Mouse (Mus musculus): ENCODE results near the gene Tdrd9.
A peak's percentile ranks its signal among the peaks of the same experiment; 100 is the strongest.
"Not testable (repeated sequence)": the region's sequence is repeated elsewhere in the genome, so short reads cannot be mapped to it uniquely, and the experiment has no call there.

Tdrd9 gene

GRCm38 (mm10) chr12:112027408-112027807 is 56.0 kb downstream of the Tdrd9 start:
- peak; percentile 11 for DNase-seq (ENCODE audit: low read depth)

GRCm38 (mm10) chr12:112033409-112033975 is 62.1 kb downstream of the Tdrd9 start:
- DNase-seq (ENCODE audit: low read depth): no peak

GRCm38 (mm10) chr12:112035341-112036100 is 64.2 kb downstream of the Tdrd9 start:
- DNase-seq (ENCODE audit: low read depth): not testable (repeated sequence)

DNA sequence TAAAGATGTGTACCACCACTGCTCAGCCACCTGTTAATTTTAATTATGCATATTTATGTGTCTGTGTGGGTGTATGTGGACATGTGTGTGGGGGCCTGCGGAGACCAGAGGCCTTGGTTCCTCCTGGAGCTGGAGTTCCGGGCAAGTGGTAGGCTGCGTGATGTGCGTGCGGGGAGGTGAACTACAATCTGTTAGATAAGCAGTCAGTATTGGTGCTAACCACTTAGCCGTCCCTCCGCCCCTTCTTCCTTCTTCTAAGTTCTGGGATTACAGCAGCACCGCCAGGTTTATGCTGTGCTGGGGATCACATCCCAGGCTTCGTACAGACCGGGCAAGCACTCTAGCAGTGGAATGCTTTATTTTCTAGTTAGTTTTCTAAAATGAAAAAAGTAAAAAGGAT is 67.1 kb downstream of the Tdrd9 start:
- DNase-seq (ENCODE audit: low read depth): no peak

GRCm38 (mm10) chr12:112039169-112039568 is 67.8 kb downstream of the Tdrd9 start:
- no peak for DNase-seq (ENCODE audit: low read depth)

- no peak for DNase-seq (ENCODE audit: low read depth)
Observed at GRCm38 (mm10) chr12:112042681-112043080, 71.3 kb downstream of the Tdrd9 start.

DNA sequence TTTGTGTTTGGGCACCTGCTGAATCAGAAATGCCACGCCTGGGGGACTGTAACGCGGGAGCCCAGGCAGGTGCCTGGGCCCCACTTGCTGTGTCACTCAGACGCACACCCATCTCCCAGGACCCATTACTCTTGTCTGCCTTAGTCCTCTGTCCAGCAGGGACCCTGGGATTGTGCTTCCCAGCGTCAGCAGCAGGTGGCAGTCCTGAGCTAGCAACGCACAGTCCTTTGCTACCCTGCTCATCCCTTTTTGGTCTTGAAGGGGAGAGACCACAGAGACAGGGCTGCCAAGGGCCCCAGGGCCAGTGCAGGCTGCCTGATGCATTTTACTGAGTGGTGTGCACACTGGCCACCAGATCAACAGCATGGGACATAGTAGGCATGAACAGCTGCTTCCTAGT is 106.3 kb downstream of the Tdrd9 start:
- no peak for DNase-seq (ENCODE audit: low read depth)

- DNase-seq (ENCODE audit: low read depth): no peak
Observed at GRCm38 (mm10) chr12:112079911-112080310, 108.6 kb downstream of the Tdrd9 start.

DNA sequence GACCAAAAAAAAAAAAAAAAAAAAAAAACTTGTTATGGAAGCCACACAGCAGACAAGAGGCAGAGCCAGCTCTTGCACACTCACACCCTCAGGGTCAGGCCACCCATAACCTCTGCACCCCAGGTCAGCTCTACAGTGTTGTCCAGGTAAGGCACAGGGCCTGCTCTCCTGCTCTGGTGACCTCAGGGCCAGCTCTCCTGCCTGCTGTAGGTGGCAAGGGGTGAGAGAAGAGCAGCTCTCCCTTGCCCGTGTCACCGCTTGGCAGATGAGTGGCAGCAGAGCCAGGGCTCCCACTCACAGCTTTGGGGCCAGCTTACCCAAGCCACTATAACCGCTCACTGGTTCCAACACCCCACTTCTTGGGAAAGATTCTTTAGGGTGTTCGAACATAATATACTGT is 109.6 kb downstream of the Tdrd9 start:
- no peak for DNase-seq (ENCODE audit: low read depth)

GRCm38 (mm10) chr12:112082241-112082640 is 110.9 kb downstream of the Tdrd9 start:
- DNase-seq (ENCODE audit: low read depth): no peak

GRCm38 (mm10) chr12:112086250-112086649 is 114.9 kb downstream of the Tdrd9 start:
- no peak for DNase-seq (ENCODE audit: low read depth)

DNA sequence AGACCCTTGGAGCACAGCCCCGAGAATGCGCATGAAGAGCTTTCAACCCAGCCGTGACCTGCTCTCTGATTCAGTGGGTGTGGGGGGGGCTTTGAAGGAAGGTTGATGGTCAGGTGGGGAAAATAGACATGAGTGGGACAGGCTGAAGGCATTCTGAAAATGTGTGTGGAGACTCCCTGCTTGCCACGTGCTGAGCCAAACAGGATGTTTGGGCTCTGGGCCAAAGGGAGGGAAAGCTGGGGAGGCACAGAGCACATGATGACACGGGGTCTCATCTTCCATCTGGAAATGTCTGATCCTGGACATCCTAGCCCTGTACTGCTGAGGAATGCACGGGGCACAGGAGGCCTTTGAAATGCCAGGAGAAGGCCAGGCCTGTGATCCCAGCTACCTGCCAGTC is 115.4 kb downstream of the Tdrd9 start:
- no peak for DNase-seq (ENCODE audit: low read depth)

GRCm38 (mm10) chr12:112088609-112089324 is 117.4 kb downstream of the Tdrd9 start:
- no peak for DNase-seq (ENCODE audit: low read depth)

- DNase-seq (ENCODE audit: low read depth): no peak
Observed at GRCm38 (mm10) chr12:112091054-112091453, 119.7 kb downstream of the Tdrd9 start.

- DNase-seq (ENCODE audit: low read depth): no peak
Observed at GRCm38 (mm10) chr12:112094261-112094880, 123.0 kb downstream of the Tdrd9 start.

- peak; percentile 92 for DNase-seq (ENCODE audit: low read depth)
Observed at GRCm38 (mm10) chr12:112096051-112096732, 124.8 kb downstream of the Tdrd9 start.

- no peak for DNase-seq (ENCODE audit: low read depth)
Observed at GRCm38 (mm10) chr12:112096733-112097117, 125.4 kb downstream of the Tdrd9 start.

- peak; percentile 62 for DNase-seq (ENCODE audit: low read depth)
Observed at GRCm38 (mm10) chr12:112100106-112100505, 128.7 kb downstream of the Tdrd9 start.

DNA sequence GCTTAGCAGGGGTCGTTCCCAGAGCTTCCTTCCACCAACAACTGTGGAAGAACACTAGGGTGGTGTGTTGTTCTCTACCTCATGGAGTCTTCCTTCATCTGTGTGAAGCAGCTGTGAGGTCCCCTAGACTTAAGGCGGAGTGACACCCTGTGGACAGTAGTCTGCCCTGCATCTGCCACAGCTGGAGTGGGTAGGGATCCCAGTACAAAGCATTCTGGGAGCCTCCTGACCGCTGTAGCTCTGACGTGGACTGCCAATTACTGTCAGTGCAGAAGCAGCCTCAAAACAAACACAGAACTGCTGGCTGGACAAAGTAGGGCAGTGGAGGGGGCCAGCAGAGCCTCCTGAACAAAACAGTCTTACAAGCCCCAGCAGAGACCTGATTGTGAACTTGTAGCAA is 129.7 kb downstream of the Tdrd9 start:
- no peak for DNase-seq (ENCODE audit: low read depth)

DNA sequence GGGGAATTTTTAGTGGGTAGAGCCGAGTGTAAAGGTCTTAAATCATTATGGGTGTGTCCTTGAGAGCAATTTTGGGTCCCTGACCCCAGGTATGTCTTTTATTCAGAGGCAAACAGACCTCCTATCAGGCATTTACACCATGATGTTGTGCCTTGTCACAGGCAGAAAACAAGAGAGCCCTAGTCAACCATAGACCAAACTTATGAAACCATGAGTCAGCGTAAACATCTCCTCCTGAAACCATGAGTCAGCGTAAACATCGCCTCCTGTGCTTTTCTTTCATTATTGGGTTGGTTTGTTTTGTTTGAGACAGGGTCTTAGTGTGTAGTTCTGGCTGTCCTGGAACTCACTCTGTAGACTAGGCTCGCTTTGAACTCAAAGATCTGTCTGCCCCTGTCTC is 131.8 kb downstream of the Tdrd9 start:
- DNase-seq (ENCODE audit: low read depth): no peak

GRCm38 (mm10) chr12:112104890-112105289 is 133.5 kb downstream of the Tdrd9 start:
- no peak for DNase-seq (ENCODE audit: low read depth)

- DNase-seq (ENCODE audit: low read depth): no peak
Observed at GRCm38 (mm10) chr12:112106541-112106971, 135.2 kb downstream of the Tdrd9 start, which contains the start of gene Aspg. TSS of gene Aspg (plus strand) at chr12:112106679.
